Mouse (Mus musculus) adrenal gland, postnatal 0 days (tissue): Measurements from ENCODE around the gene Zfp119b. TPM values are rescaled to one million over a fixed set of nuclear protein-coding genes. Genes with fewer than 3 reads are reported as not detected.

ENCODE experiments used
- polyA plus RNA-seq: library from polyadenylated mRNA; unstranded; fragments of >200 nt; fragmentation: Nextera tagmentation; extraction: Ambion mirVana; gene quantifications from 2 replicates; pipeline ENCODE4 v1.2.1, GENCODE M21; 2015

Gene Zfp119b
- polyA plus RNA-seq, result 7.0 and 12.4 TPM in 2 replicates

DNA sequence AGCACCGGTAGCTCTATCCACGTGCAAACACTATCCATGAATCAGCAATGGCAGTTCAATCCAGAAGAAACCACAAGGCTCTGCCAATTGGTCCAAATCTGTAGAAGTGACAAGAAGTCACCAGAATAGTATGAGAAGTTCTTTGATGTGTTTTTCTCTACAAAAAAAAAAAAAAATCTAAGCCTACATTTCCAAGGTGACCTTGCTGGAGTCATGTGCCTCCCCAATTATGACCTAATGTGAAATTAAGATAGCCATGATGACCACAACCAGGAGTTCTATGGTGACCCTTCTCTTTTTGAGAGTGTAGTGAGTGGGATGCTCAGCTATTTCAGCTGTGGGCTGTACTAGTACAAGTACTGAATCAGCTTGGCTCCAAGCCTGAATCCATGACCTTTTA is at the start of gene Zfp119b:
Gene Zfp119b (minus strand): TSS at position 101 of the 400 bp plus-strand sequence.

GRCm38 (mm10) chr17:55986030-55986961 is 37.0 kb upstream of the Zfp119b start, which contains the start of gene Fsd1:
TSS of gene Fsd1 (plus strand) at chr17:55986509.

GRCm38 (mm10) chr17:55969966-55970891 is 20.9 kb upstream of the Zfp119b start, which contains the start of gene Shd:
TSS of gene Shd (plus strand) at chr17:55970467.

DNA sequence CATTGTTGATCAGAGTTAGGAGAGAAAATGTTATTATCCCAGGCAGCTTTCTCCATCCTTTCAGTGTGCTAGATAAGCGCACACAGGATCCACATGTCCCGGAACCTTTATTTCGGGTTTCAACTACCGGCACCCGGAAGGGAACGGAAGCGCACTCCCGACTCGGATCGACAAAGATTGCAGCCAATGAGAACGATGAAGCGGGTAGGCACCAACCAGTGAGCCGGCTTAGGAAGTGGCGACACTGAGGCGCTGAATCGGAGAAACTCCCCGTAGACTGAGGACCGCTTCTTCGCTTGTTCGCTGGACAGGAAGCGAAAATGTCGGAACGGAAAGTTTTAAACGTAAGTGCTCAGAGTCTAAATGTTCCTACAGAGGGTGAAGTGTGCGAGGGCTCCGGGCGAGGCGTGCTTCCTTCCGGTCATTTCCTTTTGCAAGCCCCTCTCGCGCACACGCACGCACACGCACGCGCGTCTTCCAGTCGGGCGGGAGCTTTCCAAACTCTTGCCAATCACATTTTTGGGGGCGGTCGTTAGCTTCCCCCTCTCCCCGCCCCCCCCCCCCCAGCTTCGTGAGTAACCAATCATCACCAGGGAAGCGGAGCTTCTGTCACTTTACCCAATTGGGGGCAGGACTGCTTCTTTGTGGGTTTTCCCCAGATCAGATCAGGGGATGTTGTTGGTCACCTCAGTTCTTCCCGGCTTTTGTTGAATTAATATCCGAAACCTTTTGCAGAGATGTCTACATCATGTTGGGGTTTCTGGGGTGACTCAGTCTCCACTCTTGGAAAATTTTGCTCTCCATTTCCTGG is 9.8 kb upstream of the Zfp119b start, which contains the start of gene Yju2:
Gene Yju2 (plus strand): TSS at position 182 of the 811 bp plus-strand sequence.

DNA sequence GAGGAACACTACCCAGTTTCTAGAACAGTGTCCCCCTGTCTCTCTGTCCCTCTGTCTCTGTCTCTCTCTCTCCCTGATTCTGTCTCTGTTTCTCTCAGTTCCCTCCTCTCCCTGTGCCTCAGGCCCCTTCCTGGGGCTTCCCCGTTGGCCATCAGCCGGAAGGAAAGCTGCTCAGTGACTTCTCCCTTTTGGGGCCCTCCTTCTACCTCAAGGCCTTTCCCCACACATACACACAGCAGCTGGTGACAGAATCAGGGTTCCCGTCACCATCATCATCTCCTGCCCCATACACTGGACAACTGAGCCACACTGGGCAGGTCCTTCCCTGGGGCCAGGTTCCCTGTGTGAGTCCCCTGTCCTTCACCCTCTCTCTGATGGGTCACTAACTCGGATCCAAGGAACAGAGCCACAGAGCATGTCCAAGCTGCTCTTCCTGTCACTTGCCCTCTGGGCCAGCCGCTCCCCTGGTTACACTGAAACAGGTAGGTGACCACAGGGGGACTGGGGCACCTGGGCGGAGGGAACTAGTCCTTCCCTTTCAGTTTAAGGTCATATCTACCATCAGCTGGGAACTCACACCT is 3.2 kb upstream of the Zfp119b start, which contains the start of gene Ebi3:
Gene Ebi3 (plus strand): TSS at position 194 of the 581 bp plus-strand sequence.

Other genes with a start within 250 kb of the Zfp119b start
- gene Pot1b, start 236.9 kb downstream of the Zfp119b start, polyA plus RNA-seq, result 6.4 and 9.7 TPM in 2 replicates
- 0.69 and 0.77 TPM in 2 replicates for gene Adgre4, start 199.5 kb downstream of the Zfp119b start, polyA plus RNA-seq
- 8.9 and 11.5 TPM in 2 replicates for gene Zfp119a, start 70.6 kb downstream of the Zfp119b start, polyA plus RNA-seq
- 8.4 and 8.9 TPM in 2 replicates for gene Zfp959, start 57.4 kb downstream of the Zfp119b start, polyA plus RNA-seq
- 2.4 and 3.5 TPM in 2 replicates for gene Ebi3, start 3.1 kb upstream of the Zfp119b start, polyA plus RNA-seq
- gene Yju2, start 9.6 kb upstream of the Zfp119b start, polyA plus RNA-seq, result 14.2 and 14.9 TPM in 2 replicates
- 8.4 and 15.4 TPM in 2 replicates for gene Shd, start 21.0 kb upstream of the Zfp119b start, polyA plus RNA-seq
- 7.7 and 25.6 TPM in 2 replicates for gene Fsd1, start 37.0 kb upstream of the Zfp119b start, polyA plus RNA-seq
- gene Stap2, start 56.1 kb upstream of the Zfp119b start, polyA plus RNA-seq, result 5.5 and 7.1 TPM in 2 replicates
- gene Mpnd, start 56.2 kb upstream of the Zfp119b start, polyA plus RNA-seq, result 70.3 and 75.4 TPM in 2 replicates
- gene Sh3gl1, start 87.1 kb upstream of the Zfp119b start, polyA plus RNA-seq, result 79.6 and 91.6 TPM in 2 replicates
- 7.3 and 8.5 TPM in 2 replicates for gene Chaf1a, start 90.9 kb upstream of the Zfp119b start, polyA plus RNA-seq
- 73.6 and 77.1 TPM in 2 replicates for gene Ubxn6, start 125.5 kb upstream of the Zfp119b start, polyA plus RNA-seq
- 46.2 and 64.5 TPM in 2 replicates for gene Hdgfl2, start 130.1 kb upstream of the Zfp119b start, polyA plus RNA-seq
- gene Plin4, start 160.3 kb upstream of the Zfp119b start, polyA plus RNA-seq, result 0.09 and 0.21 TPM in 2 replicates
- gene Plin5, start 168.1 kb upstream of the Zfp119b start, polyA plus RNA-seq, result 5.7 and 12.9 TPM in 2 replicates
- 17.9 and 20.3 TPM in 2 replicates for gene Lrg1, start 172.5 kb upstream of the Zfp119b start, polyA plus RNA-seq
- gene Sema6b, start 190.8 kb upstream of the Zfp119b start, polyA plus RNA-seq, result 1.5 and 1.6 TPM in 2 replicates
- 4.6 and 6.2 TPM in 2 replicates for gene Tnfaip8l1, start 213.0 kb upstream of the Zfp119b start, polyA plus RNA-seq
- 93.6 and 111 TPM in 2 replicates for gene Mydgf, start 234.4 kb upstream of the Zfp119b start, polyA plus RNA-seq